Mouse (Mus musculus): ENCODE results near the gene Slc8a3. TPM values are rescaled to one million over a fixed set of nuclear protein-coding genes. Genes with fewer than 3 reads are reported as not detected.

Slc8a3 gene
- polyA plus RNA-seq, 1 experiment: not detected

GRCm38 (mm10) chr12:81156841-81157240 is 176.1 kb downstream of the Slc8a3 start:
- Histone ChIP-seq H3K4me3 (ENCODE audit: extremely low read depth, insufficient read depth, insufficient read length) (no peak overlapping the region), H3K4me1 (ENCODE audit: control insufficient read depth, insufficient read depth, insufficient read length) (no peaks in the 10 kb centered on the region), H3K36me3 (ENCODE audit: control insufficient read depth, insufficient read depth, low read length) (no peaks in the 10 kb centered on the region), H3K27ac (ENCODE audit: insufficient read depth, low read length) (no peak overlapping the region), H3K27me3 (ENCODE audit: control insufficient read depth, insufficient read depth, low read length) (no peaks in the 10 kb centered on the region)
- no peak for DNase-seq (ENCODE audit: low read depth in 1 of 2, low spot score in 2 of 2)
- no peak for TF ChIP-seq CTCF (IDR thresholded peaks at IDR 0.05; ENCODE audit: extremely low read depth, insufficient read depth, insufficient read length, insufficient replicate concordance)
- no peak for TF ChIP-seq POLR2A (IDR thresholded peaks at IDR 0.05; ENCODE audit: low read depth, low read length)
- WGBS: 93% methylated on average over 8 of the region's 8 CpGs

GRCm38 (mm10) chr12:81155675-81156074 is 177.3 kb downstream of the Slc8a3 start:
- 86% methylated on average over 6 of the region's 6 CpGs for WGBS

GRCm38 (mm10) chr12:81152082-81152481 is 180.9 kb downstream of the Slc8a3 start:
- Histone ChIP-seq H3K4me3 (ENCODE audit: extremely low read depth, insufficient read depth, insufficient read length) (no peak overlapping the region), H3K4me1 (ENCODE audit: control insufficient read depth, insufficient read depth, insufficient read length) (no peaks in the 10 kb centered on the region), H3K27ac (ENCODE audit: insufficient read depth, low read length) (no peak overlapping the region), H3K36me3 (ENCODE audit: control insufficient read depth, insufficient read depth, low read length) (no peaks in the 10 kb centered on the region), H3K27me3 (ENCODE audit: control insufficient read depth, insufficient read depth, low read length) (no peaks in the 10 kb centered on the region)
- TF ChIP-seq CTCF (IDR thresholded peaks at IDR 0.05; ENCODE audit: extremely low read depth, insufficient read depth, insufficient read length, insufficient replicate concordance) (no peak), POLR2A (IDR thresholded peaks at IDR 0.05; ENCODE audit: low read depth, low read length) (no peak)
- WGBS: 67% methylated on average over 2 of the region's 2 CpGs
- DNase-seq (ENCODE audit: low read depth in 1 of 2, low spot score in 2 of 2): no peak

More at GRCm38 (mm10) chr12:81155675-81156074, 177.3 kb downstream of the Slc8a3 start:
- no peaks in the 10 kb centered on the region for H3K27me3 ChIP-seq (ENCODE audit: control insufficient read depth, insufficient read depth, low read length)
- TF ChIP-seq POLR2A (IDR thresholded peaks at IDR 0.05; ENCODE audit: low read depth, low read length) (no peak), CTCF (IDR thresholded peaks at IDR 0.05; ENCODE audit: extremely low read depth, insufficient read depth, insufficient read length, insufficient replicate concordance) (no peak)
- no peak overlapping the region for H3K4me3 ChIP-seq (ENCODE audit: extremely low read depth, insufficient read depth, insufficient read length)
- H3K4me1 ChIP-seq (ENCODE audit: control insufficient read depth, insufficient read depth, insufficient read length): no peaks in the 10 kb centered on the region
- DNase-seq (ENCODE audit: low read depth in 1 of 2, low spot score in 2 of 2): no peak
- H3K36me3 ChIP-seq (ENCODE audit: control insufficient read depth, insufficient read depth, low read length): no peaks in the 10 kb centered on the region
- no peak overlapping the region for H3K27ac ChIP-seq (ENCODE audit: insufficient read depth, low read length)

- Histone ChIP-seq H3K4me1 (ENCODE audit: control insufficient read depth, insufficient read depth, insufficient read length) (no peaks in the 10 kb centered on the region), H3K4me3 (ENCODE audit: extremely low read depth, insufficient read depth, insufficient read length) (no peak overlapping the region), H3K27me3 (ENCODE audit: control insufficient read depth, insufficient read depth, low read length) (no peaks in the 10 kb centered on the region), H3K36me3 (ENCODE audit: control insufficient read depth, insufficient read depth, low read length) (no peaks in the 10 kb centered on the region), H3K27ac (ENCODE audit: insufficient read depth, low read length) (no peak overlapping the region)
- 82% methylated on average over 5 of the region's 5 CpGs for WGBS
- TF ChIP-seq CTCF (IDR thresholded peaks at IDR 0.05; ENCODE audit: extremely low read depth, insufficient read depth, insufficient read length, insufficient replicate concordance): no peak
- TF ChIP-seq POLR2A (IDR thresholded peaks at IDR 0.05; ENCODE audit: low read depth, low read length): no peak
- DNase-seq (ENCODE audit: low read depth in 1 of 2, low spot score in 2 of 2): no peak
Measured at GRCm38 (mm10) chr12:81150917-81151316, 182.1 kb downstream of the Slc8a3 start.

GRCm38 (mm10) chr12:81147956-81148355 is 185.0 kb downstream of the Slc8a3 start:
- Histone ChIP-seq H3K4me3 (ENCODE audit: extremely low read depth, insufficient read depth, insufficient read length) (no peak overlapping the region), H3K4me1 (ENCODE audit: control insufficient read depth, insufficient read depth, insufficient read length) (no peaks in the 10 kb centered on the region), H3K36me3 (ENCODE audit: control insufficient read depth, insufficient read depth, low read length) (no peaks in the 10 kb centered on the region), H3K27ac (ENCODE audit: insufficient read depth, low read length) (no peak overlapping the region), H3K27me3 (ENCODE audit: control insufficient read depth, insufficient read depth, low read length) (no peaks in the 10 kb centered on the region)
- 96% methylated on average over 6 of the region's 6 CpGs for WGBS
- TF ChIP-seq POLR2A (IDR thresholded peaks at IDR 0.05; ENCODE audit: low read depth, low read length): no peak
- TF ChIP-seq CTCF (IDR thresholded peaks at IDR 0.05; ENCODE audit: extremely low read depth, insufficient read depth, insufficient read length, insufficient replicate concordance): no peak
- DNase-seq (ENCODE audit: low read depth in 1 of 2, low spot score in 2 of 2): no peak

Other genes with a start within 250 kb of the Slc8a3 start
- 0.08 and 0.30 TPM in 2 replicates for gene Gm4787, start 46.3 kb upstream of the Slc8a3 start, polyA plus RNA-seq (2012; rRNA removed)
- 0.20 and 0.35 TPM in 2 replicates for gene Adam4, start 88.8 kb upstream of the Slc8a3 start, polyA plus RNA-seq (2012; rRNA removed)
- 47.6 and 54.1 TPM in 2 replicates for gene Cox16, start 151.9 kb upstream of the Slc8a3 start, polyA plus RNA-seq (2012; rRNA removed)
- 4.7 and 7.5 TPM in 2 replicates for gene Gm20498, start 199.7 kb upstream of the Slc8a3 start, polyA plus RNA-seq (2012; rRNA removed)
- gene Synj2bp, start 199.7 kb upstream of the Slc8a3 start, polyA plus RNA-seq (2012; rRNA removed): 10.7 and 13.7 TPM in 2 replicates
- 0.02 TPM in 1 of 2 replicates, not detected in the other for gene Adam21, start 235.3 kb upstream of the Slc8a3 start, polyA plus RNA-seq (2012; rRNA removed)